Mouse (Mus musculus) cortical plate, adult 2 months (tissue): ENCODE results near the gene Gm10181.

Experiments used
- CTCF ChIP-seq: fragments of 200-500 bp; IDR thresholded peaks from 2 replicates; pipeline ENCODE4 v1.5.1; 2011; ENCODE audit warnings: mild to moderate bottlenecking, control low read depth, low read length; ENCODE audit not compliant: insufficient read depth; ENCODE audit errors: extremely low read depth
- POLR2A ChIP-seq: fragments of 200-500 bp; IDR thresholded peaks from 2 replicates; pipeline ENCODE4 v1.6.1; 2011; ENCODE audit warnings: mild to moderate bottlenecking, low read length, control low read depth; ENCODE audit not compliant: insufficient read depth; ENCODE audit errors: extremely low read depth

DNA sequence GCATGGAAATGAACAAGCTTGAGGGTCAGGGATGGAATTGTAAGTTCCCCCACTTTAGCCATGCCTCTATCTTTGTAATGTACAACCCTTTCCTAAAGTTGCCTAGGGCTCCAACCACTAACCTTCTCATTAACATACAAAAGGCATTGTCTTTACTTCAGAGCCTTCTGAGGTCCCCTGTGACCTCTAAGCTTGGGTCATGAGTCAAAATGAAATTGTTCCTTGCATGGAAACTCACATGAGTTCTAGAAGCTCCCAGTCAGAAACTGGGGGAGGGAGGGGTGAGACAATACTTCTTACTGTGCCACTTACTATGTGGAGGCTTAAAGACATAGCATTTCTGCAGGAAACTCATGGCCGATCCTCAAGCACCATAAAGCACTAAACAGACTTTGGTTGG lies 16.6 kb upstream of the Gm10181 start:
- TF ChIP-seq CTCF = no peak
- TF ChIP-seq POLR2A = no peak
